Mouse (Mus musculus) ES-E14 (cell line): Measurements from ENCODE around the gene Caap1. TPM values are rescaled to one million over a fixed set of nuclear protein-coding genes. Genes with fewer than 3 reads are reported as not detected.
A peak's percentile ranks its signal among the peaks of the same experiment; 100 is the strongest.

Source experiments
- DNase-seq: peaks from one replicate; pipeline ENCODE4 v3.0.0-alpha.2; 2013; ENCODE audit warnings: low read depth, low spot score
- H3K27ac ChIP-seq: 2 replicates; pipeline ENCODE4 v1.5.1; 2012; ENCODE audit warnings: low read depth, mild to moderate bottlenecking, low read length, moderate library complexity, mixed read lengths; ENCODE audit not compliant: poor library complexity, insufficient read depth, severe bottlenecking
- H3K36me3 ChIP-seq: 2 replicates; pipeline ENCODE4 v1.6.1; 2012; ENCODE audit warnings: mild to moderate bottlenecking, low read length, moderate library complexity, mixed read lengths; ENCODE audit not compliant: control insufficient read depth, poor library complexity, insufficient read depth, severe bottlenecking
- H3K4me1 ChIP-seq, 2 experiments: fragments of 150-350 bp in 1 of 2; sonication (generic) in 1 of 2; 2 replicates each; pipeline ENCODE4 v1.6.1; 2012; ENCODE audit warnings: low read length in 2 of 2, mild to moderate bottlenecking in 1 of 2, mixed read lengths in 1 of 2; ENCODE audit not compliant: control insufficient read depth in 2 of 2, insufficient read depth in 2 of 2, poor library complexity in 1 of 2
- H3K4me3 ChIP-seq, 2 experiments: fragments of 150-350 bp in 1 of 2; sonication (generic) in 1 of 2; 2 replicates each; pipeline ENCODE4 v1.5.1; 2012; ENCODE audit warnings: low read length in 2 of 2, low read depth in 1 of 2, mild to moderate bottlenecking in 1 of 2, mixed read lengths in 1 of 2; ENCODE audit not compliant: insufficient read depth in 1 of 2, poor library complexity in 1 of 2, severe bottlenecking in 1 of 2
- H3K9ac ChIP-seq: 2 replicates; pipeline ENCODE4 v1.6.1; 2012; ENCODE audit warnings: low read depth, mild to moderate bottlenecking, low read length, mixed read lengths; ENCODE audit not compliant: poor library complexity, insufficient read depth, severe bottlenecking
- H3K9me3 ChIP-seq: fragments of 150-350 bp; sonication (generic); 2 replicates; pipeline ENCODE4 v1.6.1; 2012; ENCODE audit warnings: low read depth, mild to moderate bottlenecking, low read length; ENCODE audit not compliant: control insufficient read depth, insufficient read depth
- CHD2 ChIP-seq: IDR thresholded peaks from 2 replicates; pipeline ENCODE4 v1.6.1; 2014; ENCODE audit warnings: mild to moderate bottlenecking, low read depth, low read length, inconsistent platforms
- HCFC1 ChIP-seq: IDR thresholded peaks from 2 replicates; pipeline ENCODE4 v1.6.1; 2012; ENCODE audit warnings: low read length, inconsistent platforms, borderline replicate concordance; ENCODE audit not compliant: insufficient read depth
- MAFK ChIP-seq: IDR thresholded peaks from 2 replicates; pipeline ENCODE4 v1.6.1; 2014; ENCODE audit warnings: mild to moderate bottlenecking, low read depth, low read length, inconsistent platforms; ENCODE audit not compliant: insufficient read depth
- ZC3H11A ChIP-seq: IDR thresholded peaks from 2 replicates; pipeline ENCODE4 v1.6.1; 2012; ENCODE audit warnings: low read depth, mild to moderate bottlenecking, inconsistent platforms, low read length, borderline replicate concordance
- ZNF384 ChIP-seq: IDR thresholded peaks from 2 replicates; pipeline ENCODE4 v1.6.1; 2012; ENCODE audit warnings: low read depth, low read length, inconsistent platforms
- in situ Hi-C, 2 experiments: fragments of 600-800 bp; cut with MboI; formaldehyde crosslinking; loops; one replicate each; pipeline ENCODE4 v1.15.1; 2025; ENCODE audit warnings: low sequenced_read_pairs in 2 of 2, inconsistent platforms in 1 of 2; ENCODE audit not compliant: unreplicated experiment in 2 of 2
- total RNA-seq: library from RNA; depleted of rRNA; stranded (reverse); fragments of 300-350 nt; gene quantifications from 2 replicates; pipeline ENCODE4 v1.2.3, GENCODE M21; 2012; rRNA removed

Gene Caap1
- total RNA-seq, 1 experiment, result 11.2 TPM

GRCm38 (mm10) chr4:94476749-94477399, 79.7 kb downstream of the Caap1 start:
- in situ Hi-C loops, result no loop called here
- H3K4me3 ChIP-seq, result peak overlapping the region; percentile 19 to 31; a peak in 3 of 4 replicates
- peak; percentile 27 for DNase-seq

GRCm38 (mm10) chr4:94473286-94473685, 83.3 kb downstream of the Caap1 start:
- no peak for TF ChIP-seq ZC3H11A
- TF ChIP-seq CHD2, result no peak
- TF ChIP-seq MAFK, result no peak
- TF ChIP-seq ZNF384, result no peak
- TF ChIP-seq HCFC1, result no peak
- Histone ChIP-seq H3K4me1 (no peaks in the 10 kb centered on the region), H3K4me3 (no peak overlapping the region), H3K27ac (no peak overlapping the region), H3K36me3 (no peaks in the 10 kb centered on the region), H3K9me3 (no peaks in the 10 kb centered on the region), H3K9ac (no peak overlapping the region)
- in situ Hi-C loops, result no loop called here
- DNase-seq, result no peak

More at GRCm38 (mm10) chr4:94476749-94477399, 79.7 kb downstream of the Caap1 start:
- Histone ChIP-seq H3K36me3 (no peaks in the 10 kb centered on the region), H3K27ac (no peak overlapping the region), H3K9me3 (no peaks in the 10 kb centered on the region), H3K4me1 (no peaks in the 10 kb centered on the region; a peak in 1 of 4 replicates), H3K9ac (peak overlapping the region; percentile 47; the same call in 1 of the 2 replicates)
- TF ChIP-seq CHD2 (no peak), ZNF384 (peak; percentile 61; the same call in 1 of the 2 replicates), MAFK (no peak), HCFC1 (no peak)

- Histone ChIP-seq H3K9me3 (no peaks in the 10 kb centered on the region), H3K36me3 (no peaks in the 10 kb centered on the region; the same call in 1 of the 2 replicates), H3K4me1 (no peaks in the 10 kb centered on the region), H3K27ac (no peak overlapping the region), H3K4me3 (no peak overlapping the region), H3K9ac (no peak overlapping the region)
- DNase-seq, result no peak
- in situ Hi-C loops, result no loop called here
- TF ChIP-seq ZC3H11A (no peak), MAFK (no peak), ZNF384 (no peak), CHD2 (no peak), HCFC1 (no peak)
These were observed 97.2 kb downstream of the Caap1 start for GRCm38 (mm10) chr4:94459424-94459823.

GRCm38 (mm10) chr4:94454857-94455256, 101.7 kb downstream of the Caap1 start:
- H3K4me3 ChIP-seq, result no peak overlapping the region
- H3K27ac ChIP-seq, result no peak overlapping the region
- no peak overlapping the region for H3K9ac ChIP-seq
- TF ChIP-seq MAFK (no peak), CHD2 (no peak), ZNF384 (no peak), ZC3H11A (no peak), HCFC1 (no peak)
- DNase-seq, result no peak
- in situ Hi-C loops, result no loop called here
- no peaks in the 10 kb centered on the region for H3K9me3 ChIP-seq
- no peaks in the 10 kb centered on the region for H3K4me1 ChIP-seq
- H3K36me3 ChIP-seq, result no peaks in the 10 kb centered on the region; the same call in 1 of the 2 replicates

Other genes with a start within 250 kb of the Caap1 start
- 1.1 TPM in 1 of 2 replicates, not detected in the other for gene Gm10306, start 250 bp downstream of the Caap1 start, total RNA-seq
- 68.3 and 102 TPM in 2 replicates for gene Plaa, start 46.4 kb upstream of the Caap1 start, total RNA-seq
- gene Ift74, start 57.7 kb upstream of the Caap1 start, total RNA-seq, result 11.6 and 14.8 TPM in 2 replicates
- 0.09 TPM in 1 of 2 replicates, not detected in the other for gene Lrrc19, start 93.3 kb upstream of the Caap1 start, total RNA-seq
- gene Tek, start 182.5 kb upstream of the Caap1 start, total RNA-seq, result 9.4 and 15.2 TPM in 2 replicates